Mouse (Mus musculus): Measurements from ENCODE around the gene Gm49325.

GRCm38 (mm10) chr10:77596060-77596459 is 9.9 kb upstream of the Gm49325 start:
- TF ChIP-seq ZNF384 (IDR thresholded peaks at IDR 0.05; ENCODE audit: low read depth, low read length) (no peak), HCFC1 (IDR thresholded peaks at IDR 0.05; ENCODE audit: borderline replicate concordance, insufficient read depth, low read length) (no peak), CHD2 (IDR thresholded peaks at IDR 0.05; ENCODE audit: low read depth, low read length) (no peak), MAFK (IDR thresholded peaks at IDR 0.05; ENCODE audit: insufficient read depth, low read depth, low read length) (0 out of 2 replicates have a peak, but pooled peaks have one; percentile 21), ZC3H11A (IDR thresholded peaks at IDR 0.05; ENCODE audit: borderline replicate concordance, low read depth, low read length) (no peak)

All from ES-E14 (cell line).